Mouse (Mus musculus): Measurements from ENCODE around the gene Cd79a. TPM values are rescaled to one million over a fixed set of nuclear protein-coding genes. Genes with fewer than 3 reads are reported as not detected.

The Cd79a gene
- polyA plus RNA-seq, 1 experiment from 2014 or later: 0.38 TPM

DNA sequence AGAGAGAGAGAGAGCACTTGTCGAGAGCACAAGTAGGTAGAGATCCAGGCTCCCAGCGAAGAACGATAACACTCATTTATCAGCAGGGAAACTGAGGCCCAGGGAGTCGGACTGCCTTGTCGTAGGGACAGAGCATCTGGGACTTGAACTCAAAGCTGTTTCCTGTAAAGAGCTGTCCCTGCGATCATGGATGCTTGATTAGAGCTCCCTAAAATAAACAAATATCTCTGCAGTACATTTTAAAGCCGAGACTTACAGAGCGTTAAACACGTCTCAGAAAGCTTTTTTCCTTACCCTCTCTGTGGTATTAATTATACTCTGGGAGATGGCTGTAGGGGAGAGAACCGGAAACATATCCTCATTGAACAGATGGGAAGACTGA lies 6.3 kb downstream of the Cd79a start:
- 49% methylated on average over 10 of the region's 10 CpGs for WGBS
- ATAC-seq (ENCODE audit: low FRiP score): no peak
- H3K9me3 ChIP-seq: no peaks in the 10 kb centered on the region
- peak overlapping the region; percentile 73 for H3K4me2 ChIP-seq
- H3K36me3 ChIP-seq: peaks cover 9% of the 10 kb centered on the region
- no peak overlapping the region for H3K27ac ChIP-seq
- peaks cover 52% of the 10 kb centered on the region for H3K4me1 ChIP-seq (replicated peaks)
- H3K4me3 ChIP-seq: peak overlapping the region; percentile 62
- peak overlapping the region; percentile 79 for H3K9ac ChIP-seq
- no peaks in the 10 kb centered on the region for H3K27me3 ChIP-seq

DNA sequence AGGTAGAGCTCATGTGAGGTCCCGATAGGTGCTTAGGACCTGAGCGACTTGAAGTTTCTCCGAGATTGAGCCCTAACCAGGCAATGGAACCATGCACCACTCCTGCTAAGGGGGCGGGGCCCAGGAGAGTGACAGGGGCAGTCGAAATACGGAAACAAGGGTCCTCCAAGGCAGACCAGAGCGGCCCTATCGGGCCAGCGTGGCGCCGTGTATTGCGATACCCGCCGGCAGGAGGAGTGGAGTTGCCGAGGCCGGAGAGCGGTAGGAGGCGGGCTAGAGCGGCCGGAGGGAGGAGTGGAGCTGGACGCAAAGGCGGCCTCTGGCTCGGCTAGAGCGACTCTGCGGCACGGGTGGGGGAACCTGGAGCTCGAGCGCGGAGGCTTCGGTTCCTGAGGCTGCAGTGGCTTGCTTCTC lies 6.9 kb downstream of the Cd79a start:
- Histone ChIP-seq H3K27me3 (no peaks in the 10 kb centered on the region), H3K9ac (peak overlapping the region; percentile 86), H3K27ac (peak overlapping the region; percentile 88), H3K4me3 (peak overlapping the region; percentile 62), H3K4me1 (replicated peaks) (peaks cover 52% of the 10 kb centered on the region), H3K9me3 (no peaks in the 10 kb centered on the region), H3K4me2 (peak overlapping the region; percentile 73), H3K36me3 (peaks cover 15% of the 10 kb centered on the region)
- under 1% methylated on average over 30 of the region's 30 CpGs for WGBS
- peak; percentile 98 for ATAC-seq (ENCODE audit: low FRiP score)

DNA sequence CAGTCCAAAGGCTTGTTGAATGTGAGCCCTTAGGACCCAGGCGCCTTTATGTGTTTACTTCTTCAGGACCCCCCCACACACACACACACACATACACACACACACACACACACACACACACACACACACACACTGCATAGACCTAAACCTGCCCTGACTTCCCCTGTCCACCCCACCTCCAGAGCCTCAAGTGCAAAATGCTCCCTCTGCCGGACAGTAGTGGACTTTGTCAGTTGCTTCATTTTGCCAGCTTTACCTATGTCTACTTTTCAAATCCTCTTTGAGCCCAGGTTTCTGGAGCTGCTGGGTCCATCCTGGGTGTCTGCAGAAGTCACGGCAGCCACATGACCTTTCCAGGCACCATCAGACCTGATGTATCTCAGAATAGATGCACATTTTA lies 7.8 kb downstream of the Cd79a start:
- Histone ChIP-seq H3K4me2 (peak overlapping the region; percentile 73), H3K4me3 (peak overlapping the region; percentile 62), H3K4me1 (replicated peaks) (peaks cover 52% of the 10 kb centered on the region), H3K27ac (peak overlapping the region; percentile 88), H3K27me3 (no peaks in the 10 kb centered on the region), H3K9me3 (no peaks in the 10 kb centered on the region), H3K36me3 (peaks cover 21% of the 10 kb centered on the region), H3K9ac (peak overlapping the region; percentile 86)
- WGBS: 12% methylated on average over 3 of the region's 3 CpGs
- no peak for ATAC-seq (ENCODE audit: low FRiP score)

DNA sequence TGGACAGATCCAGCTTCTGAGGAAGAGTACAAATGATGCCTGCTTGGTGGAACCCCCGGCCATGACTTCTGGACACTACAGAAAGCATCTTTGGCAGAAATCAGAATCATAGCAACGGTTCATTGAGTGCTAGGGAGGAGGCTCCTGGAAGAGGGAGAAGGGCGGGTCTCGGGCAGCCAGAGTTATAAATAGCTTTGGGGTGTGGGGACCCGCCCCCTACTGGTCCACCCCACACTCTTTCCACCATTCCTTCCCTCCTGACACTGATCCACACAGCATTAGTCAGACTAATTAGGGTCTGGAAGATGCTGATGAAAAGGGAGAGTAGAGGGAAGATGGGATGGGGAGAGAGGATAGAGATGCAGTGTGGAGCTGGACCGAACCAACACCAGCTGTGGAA lies 9.4 kb downstream of the Cd79a start:
- Histone ChIP-seq H3K4me2 (no peak overlapping the region), H3K27ac (no peak overlapping the region)
- WGBS: 48% methylated on average over 6 of the region's 6 CpGs

DNA sequence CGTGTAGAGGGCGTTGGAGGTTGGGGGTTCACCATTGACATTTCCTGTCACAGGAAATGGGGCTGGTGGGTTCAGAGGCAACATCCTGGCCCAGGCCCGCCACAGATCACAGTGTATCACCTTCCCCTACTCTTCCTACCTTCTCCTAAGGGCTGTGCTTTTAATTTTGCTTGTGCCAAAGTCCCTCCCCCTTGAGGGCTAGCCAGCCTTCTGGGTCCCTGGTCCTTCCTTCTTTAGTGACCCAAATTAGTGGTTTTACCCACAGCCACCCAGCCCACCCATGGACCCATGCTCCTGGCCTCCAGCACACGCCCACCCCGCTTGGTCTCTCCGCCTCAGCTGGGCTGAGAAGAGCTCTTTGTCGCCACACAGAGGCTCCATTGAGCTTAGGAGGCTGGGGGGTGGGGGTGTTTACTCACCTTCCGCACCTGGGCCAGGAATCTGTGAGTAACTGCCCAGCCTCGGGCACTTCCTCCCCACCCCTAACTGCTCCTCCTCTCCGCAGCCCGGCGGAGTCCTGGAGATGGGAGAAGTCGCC lies 10.1 kb downstream of the Cd79a start:
- no peak for ATAC-seq (ENCODE audit: low FRiP score)
- H3K27me3 ChIP-seq: no peaks in the 10 kb centered on the region
- H3K4me3 ChIP-seq: no peak overlapping the region
- H3K9ac ChIP-seq: peak overlapping the region; percentile 47
- peaks cover 28% of the 10 kb centered on the region for H3K36me3 ChIP-seq
- no peaks in the 10 kb centered on the region for H3K9me3 ChIP-seq
- peaks cover 47% of the 10 kb centered on the region for H3K4me1 ChIP-seq (replicated peaks)
- no peak overlapping the region for H3K27ac ChIP-seq
- H3K4me2 ChIP-seq: no peak overlapping the region
- WGBS: 42% methylated on average over 13 of the region's 13 CpGs

More for the DNA sequence above, 9.4 kb downstream of the Cd79a start:
- no peak overlapping the region for H3K4me3 ChIP-seq
- H3K4me1 ChIP-seq (replicated peaks): peaks cover 52% of the 10 kb centered on the region
- no peaks in the 10 kb centered on the region for H3K27me3 ChIP-seq
- peak overlapping the region; percentile 86 for H3K9ac ChIP-seq
- H3K9me3 ChIP-seq: no peaks in the 10 kb centered on the region
- ATAC-seq (ENCODE audit: low FRiP score): no peak
- H3K36me3 ChIP-seq: peaks cover 21% of the 10 kb centered on the region

DNA sequence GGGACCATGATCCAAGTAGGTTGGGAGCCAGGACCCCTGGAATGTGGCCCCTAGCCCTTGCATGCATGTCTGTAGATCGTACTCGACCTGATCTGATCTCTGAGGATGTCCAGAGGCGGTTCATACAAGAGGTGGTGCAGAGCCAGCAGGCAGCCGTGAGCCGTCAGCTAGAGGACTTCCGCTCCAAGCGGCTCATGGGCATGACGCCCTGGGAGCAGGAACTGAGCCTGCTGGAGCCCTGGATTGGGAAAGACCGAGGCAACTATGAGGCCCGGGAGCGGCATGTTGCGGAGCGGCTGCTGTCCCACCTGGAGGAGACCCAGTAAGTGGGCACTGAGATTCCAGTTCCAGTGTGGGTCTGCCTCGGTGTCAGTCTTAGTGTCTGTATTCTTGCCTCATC lies 15.3 kb downstream of the Cd79a start:
- Histone ChIP-seq H3K27ac (no peak overlapping the region), H3K4me3 (no peak overlapping the region), H3K9ac (no peak overlapping the region), H3K4me2 (no peak overlapping the region), H3K9me3 (no peaks in the 10 kb centered on the region), H3K36me3 (peaks cover 54% of the 10 kb centered on the region), H3K4me1 (replicated peaks) (peaks cover 3% of the 10 kb centered on the region; the same call in 1 of the 2 replicates), H3K27me3 (no peaks in the 10 kb centered on the region)
- WGBS: 95% methylated on average over 14 of the region's 14 CpGs
- no peak for ATAC-seq (ENCODE audit: low FRiP score)

DNA sequence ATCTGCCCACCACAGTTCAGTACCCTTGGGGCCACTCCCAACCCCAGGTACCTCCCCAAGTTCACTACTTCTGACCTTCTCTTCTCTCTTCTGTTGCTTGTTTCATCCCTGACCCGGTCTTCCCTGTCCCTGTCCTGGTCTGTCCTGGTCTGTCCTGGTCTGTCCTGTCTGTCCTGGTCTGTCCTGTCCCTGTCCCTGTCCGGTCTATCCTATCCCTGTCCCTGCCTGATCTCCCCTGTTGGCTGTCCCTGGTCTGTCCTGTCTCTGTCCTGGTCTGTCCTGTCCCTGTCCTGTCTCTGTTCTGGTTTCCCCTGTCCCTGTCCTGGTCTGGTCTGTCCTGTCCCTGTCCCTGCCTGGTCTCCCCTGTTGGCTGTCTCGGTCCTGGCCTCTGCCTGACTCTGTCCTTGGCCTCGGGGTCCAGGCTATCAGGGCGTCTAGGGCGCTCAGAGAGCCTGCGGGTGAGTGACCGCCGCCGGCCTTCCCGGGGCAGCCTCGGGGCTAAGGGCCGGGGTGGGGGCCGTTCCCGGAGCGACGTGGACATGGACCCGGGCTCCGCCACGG lies 21.7 kb downstream of the Cd79a start:
- WGBS: 93% methylated on average over 20 of the region's 20 CpGs
- Histone ChIP-seq H3K9ac (no peak overlapping the region), H3K27me3 (no peaks in the 10 kb centered on the region), H3K4me2 (no peak overlapping the region), H3K36me3 (peaks cover 76% of the 10 kb centered on the region), H3K4me3 (no peak overlapping the region), H3K4me1 (replicated peaks) (no peaks in the 10 kb centered on the region), H3K27ac (no peak overlapping the region), H3K9me3 (no peaks in the 10 kb centered on the region)
- peak; percentile 32; the same call in 1 of the 2 replicates for ATAC-seq (ENCODE audit: low FRiP score)

DNA sequence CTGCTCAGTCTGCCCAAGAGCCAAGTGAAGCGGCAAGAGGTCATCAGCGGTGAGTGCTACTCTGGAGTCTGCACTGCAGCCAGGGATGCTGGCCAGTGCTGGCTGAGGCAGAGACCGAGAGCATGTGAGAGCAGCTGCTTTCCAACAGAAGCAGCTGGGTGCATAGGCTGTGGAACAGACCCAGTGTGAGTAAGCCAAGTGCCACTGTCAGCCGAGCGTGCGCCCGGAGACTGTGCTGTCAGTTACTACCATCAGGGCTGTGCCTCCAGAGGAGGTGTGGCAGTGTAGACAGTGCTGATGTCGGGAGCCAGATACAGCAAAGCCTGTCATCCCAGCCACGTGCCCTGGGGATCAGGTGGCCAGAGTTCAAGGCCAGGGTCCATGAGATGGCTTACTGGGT lies 22.5 kb downstream of the Cd79a start:
- no peak overlapping the region for H3K27ac ChIP-seq
- ATAC-seq (ENCODE audit: low FRiP score): no peak
- no peak overlapping the region for H3K4me2 ChIP-seq
- H3K9ac ChIP-seq: no peak overlapping the region
- WGBS: 85% methylated on average over 9 of the region's 9 CpGs
- H3K27me3 ChIP-seq: no peaks in the 10 kb centered on the region
- no peaks in the 10 kb centered on the region for H3K9me3 ChIP-seq
- peaks cover 85% of the 10 kb centered on the region for H3K36me3 ChIP-seq
- H3K4me1 ChIP-seq (replicated peaks): no peaks in the 10 kb centered on the region
- H3K4me3 ChIP-seq: no peak overlapping the region

DNA sequence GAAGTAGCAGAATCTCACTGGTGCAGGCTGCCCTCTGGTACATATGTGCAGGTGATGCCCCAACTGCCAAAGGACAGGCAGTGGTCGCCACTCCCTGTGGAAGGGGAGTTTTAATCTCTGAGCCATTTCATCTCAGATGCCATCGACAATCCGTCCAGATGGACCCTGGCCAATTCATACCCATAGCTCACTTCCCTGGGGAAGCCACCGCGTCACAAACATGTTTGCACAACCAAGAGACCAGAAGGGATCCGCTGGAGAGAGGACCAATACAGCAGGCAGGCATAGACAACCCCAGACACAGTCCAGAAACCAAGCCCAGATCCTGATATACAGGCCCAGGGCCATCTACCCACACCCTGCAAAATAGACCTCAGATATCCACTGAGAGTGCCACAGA lies 33.3 kb downstream of the Cd79a start:
- 35% methylated on average over 6 of the region's 6 CpGs for WGBS
- no peak for ATAC-seq (ENCODE audit: low FRiP score)
- no peak overlapping the region for H3K27ac ChIP-seq
- H3K4me2 ChIP-seq: no peak overlapping the region
- H3K9me3 ChIP-seq: no peaks in the 10 kb centered on the region
- no peak overlapping the region for H3K4me3 ChIP-seq
- H3K9ac ChIP-seq: no peak overlapping the region
- peaks cover 21% of the 10 kb centered on the region for H3K36me3 ChIP-seq
- peaks cover 41% of the 10 kb centered on the region for H3K4me1 ChIP-seq (replicated peaks)
- H3K27me3 ChIP-seq: peaks cover 81% of the 10 kb centered on the region

DNA sequence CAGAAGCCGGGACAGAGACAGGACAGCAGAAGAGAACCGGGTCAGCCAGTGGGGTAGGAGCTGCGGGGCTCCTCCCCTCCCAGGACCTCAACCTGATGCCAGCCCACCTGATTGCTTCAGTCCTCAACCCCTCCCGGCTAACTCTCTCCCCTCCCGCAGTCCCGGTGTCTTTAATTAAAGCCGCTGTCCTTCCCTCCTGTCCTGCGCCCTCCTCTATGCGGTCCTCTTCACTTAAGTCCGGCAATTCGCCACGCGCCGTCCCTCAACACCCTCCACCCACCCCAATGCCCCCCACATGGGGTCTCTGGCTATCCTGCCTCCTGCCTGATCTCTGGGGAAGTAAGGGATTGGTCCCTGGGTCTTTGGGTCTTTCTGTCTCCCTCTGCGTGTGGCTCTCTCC lies 34.5 kb downstream of the Cd79a start:
- Histone ChIP-seq H3K9me3 (no peaks in the 10 kb centered on the region), H3K9ac (no peak overlapping the region; the same call in 1 of the 2 replicates), H3K4me3 (peak overlapping the region; percentile 5; the same call in 1 of the 2 replicates), H3K27me3 (peaks cover 93% of the 10 kb centered on the region), H3K36me3 (peaks cover 10% of the 10 kb centered on the region), H3K4me2 (peak overlapping the region; percentile 25; the same call in 1 of the 2 replicates), H3K27ac (no peak overlapping the region), H3K4me1 (replicated peaks) (peaks cover 41% of the 10 kb centered on the region)
- no peak for ATAC-seq (ENCODE audit: low FRiP score)
- 0% methylated on average over 15 of the region's 15 CpGs for WGBS

DNA sequence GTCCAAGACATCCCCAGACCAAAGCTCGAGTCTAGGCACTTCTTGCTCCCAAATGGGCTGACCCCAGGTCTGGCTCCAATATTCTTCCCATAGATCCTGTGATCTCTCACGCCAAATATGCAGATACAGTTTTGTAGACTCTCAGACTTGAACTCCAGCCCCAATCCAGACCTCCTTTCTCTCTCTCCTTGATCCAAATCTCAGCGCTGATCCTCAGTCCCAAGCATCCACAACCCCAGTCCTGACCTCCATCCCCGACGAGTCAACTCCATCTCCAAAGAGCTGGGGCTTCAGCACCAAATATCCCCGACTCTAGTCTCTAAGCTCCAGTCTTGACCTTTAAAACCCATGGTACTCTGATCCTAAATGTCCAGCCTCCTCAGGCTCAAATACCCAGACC lies 46.5 kb downstream of the Cd79a start:
- Histone ChIP-seq H3K36me3 (no peaks in the 10 kb centered on the region), H3K9ac (0 out of 2 replicates have a peak overlapping the region, but pooled peaks have one; percentile 15), H3K4me1 (replicated peaks) (peaks cover 26% of the 10 kb centered on the region), H3K4me2 (peak overlapping the region; percentile 61; the same call in 1 of the 2 replicates), H3K27ac (no peak overlapping the region), H3K9me3 (no peaks in the 10 kb centered on the region), H3K27me3 (peaks cover 99% of the 10 kb centered on the region), H3K4me3 (peak overlapping the region; percentile 39)
- no peak for ATAC-seq (ENCODE audit: low FRiP score)
- 6% methylated on average over 6 of the region's 6 CpGs for WGBS

DNA sequence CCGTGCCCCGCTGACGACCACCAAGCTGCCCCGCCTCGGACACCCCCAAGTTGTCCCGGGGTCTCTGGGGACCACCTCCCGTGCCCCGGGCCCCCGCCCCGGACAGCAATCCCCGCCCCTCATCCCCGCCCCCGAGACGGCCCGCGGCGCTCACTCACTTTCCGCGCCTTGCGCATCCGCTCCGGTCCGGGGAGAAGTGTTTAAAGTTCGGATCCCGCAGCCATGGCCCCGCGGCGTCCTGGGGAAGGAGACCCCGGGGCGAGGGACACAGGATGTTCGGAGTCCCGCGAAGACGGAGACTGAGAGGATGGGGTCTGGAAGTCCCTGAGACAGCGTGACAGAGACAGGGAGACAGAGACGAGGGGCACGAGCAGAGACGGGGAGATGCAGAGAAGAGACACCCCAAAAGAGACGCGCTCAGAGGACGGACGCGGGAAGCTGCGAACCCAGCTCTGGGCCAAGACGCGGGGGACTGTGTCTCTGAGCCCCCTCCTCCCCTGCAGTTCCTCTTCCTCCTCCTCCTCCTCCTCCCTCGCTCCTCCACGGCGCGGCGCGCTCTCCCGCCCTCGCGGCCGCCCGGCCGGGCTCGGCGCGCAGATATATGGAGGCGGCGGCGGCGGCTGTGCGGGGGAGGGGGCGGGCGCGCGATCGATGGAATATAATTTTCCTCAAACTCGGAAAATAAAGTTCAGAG lies 47.2 kb downstream of the Cd79a start, which contains the start of gene Gm4881:
Gm4881 (minus strand) TSS at position 238 of the 694 bp plus-strand sequence.
- no peaks in the 10 kb centered on the region for H3K36me3 ChIP-seq
- no peaks in the 10 kb centered on the region for H3K9me3 ChIP-seq
- ATAC-seq (ENCODE audit: low FRiP score): no peak
- WGBS: under 1% methylated on average over 57 of the region's 72 CpGs
- peaks cover 99% of the 10 kb centered on the region for H3K27me3 ChIP-seq
- H3K9ac ChIP-seq: peak within 1 kb of the TSS; percentile 55
- 0 out of 2 replicates have a peak within 1 kb of the TSS, but pooled peaks have one; percentile 30 for H3K27ac ChIP-seq
- H3K4me1 ChIP-seq (replicated peaks): peaks cover 33% of the 10 kb centered on the region
- peak within 1 kb of the TSS; percentile 39 for H3K4me3 ChIP-seq
- H3K4me2 ChIP-seq: peak within 1 kb of the TSS; percentile 61

Data from hindbrain, embryonic 13.5 days (tissue).